Mouse (Mus musculus): Measurements from ENCODE around the gene Fignl1. TPM values are rescaled to one million over a fixed set of nuclear protein-coding genes. Genes with fewer than 3 reads are reported as not detected.

Gene Fignl1
- polyA plus RNA-seq, 1 experiment = 0.28 TPM

DNA sequence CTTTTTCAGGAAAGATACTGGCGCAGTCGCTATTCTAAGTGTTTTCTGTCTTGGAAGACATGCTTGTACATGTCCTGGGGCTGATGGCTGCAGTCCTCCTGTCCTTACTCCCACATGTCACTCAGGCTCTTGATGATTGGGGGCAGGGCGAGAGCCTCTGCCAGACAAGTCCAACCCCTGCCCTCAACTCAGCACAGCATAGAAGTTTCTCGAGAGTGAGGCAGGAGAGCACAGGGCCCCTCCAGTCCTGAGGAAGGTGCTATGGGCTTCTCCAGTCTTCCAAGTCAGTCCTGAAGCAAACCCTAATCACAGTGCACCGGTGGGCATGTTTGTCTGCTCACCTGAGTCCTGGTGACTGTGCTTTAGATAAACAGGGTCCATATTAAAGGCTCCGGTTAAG, 20.0 kb upstream of the Fignl1 start:
- no peak overlapping the region for H3K27ac ChIP-seq (ENCODE audit: insufficient read depth, low read depth, low read length)
- no peak for DNase-seq
- H3K4me3 ChIP-seq (ENCODE audit: insufficient read depth, low read depth, low read length) = no peak overlapping the region
- no peaks in the 10 kb centered on the region for H3K36me3 ChIP-seq (ENCODE audit: control insufficient read depth, insufficient read depth, low read length)
- 53% methylated on average over 6 of the region's 6 CpGs for WGBS
- TF ChIP-seq CTCF (conservative IDR thresholded peaks at IDR 0.05; ENCODE audit: insufficient read depth, insufficient read length, low read depth, low read length) = no peak
- no peak for TF ChIP-seq POLR2A (IDR thresholded peaks at IDR 0.05; ENCODE audit: low read depth, low read length)
- peaks cover 14% of the 10 kb centered on the region for H3K4me1 ChIP-seq (ENCODE audit: control insufficient read depth, insufficient read depth, low read length)
- H3K27me3 ChIP-seq (replicated peaks; ENCODE audit: control insufficient read depth, insufficient read depth, low read length) = no peaks in the 10 kb centered on the region

GRCm38 (mm10) chr11:11828251-11828650, 19.5 kb upstream of the Fignl1 start:
- Histone ChIP-seq H3K27me3 (replicated peaks; ENCODE audit: control insufficient read depth, insufficient read depth, low read length) (no peaks in the 10 kb centered on the region), H3K36me3 (ENCODE audit: control insufficient read depth, insufficient read depth, low read length) (no peaks in the 10 kb centered on the region), H3K4me1 (ENCODE audit: control insufficient read depth, insufficient read depth, low read length) (peaks cover 14% of the 10 kb centered on the region), H3K4me3 (ENCODE audit: insufficient read depth, low read depth, low read length) (no peak overlapping the region), H3K27ac (ENCODE audit: insufficient read depth, low read depth, low read length) (no peak overlapping the region)
- TF ChIP-seq POLR2A (IDR thresholded peaks at IDR 0.05; ENCODE audit: low read depth, low read length) (no peak), CTCF (conservative IDR thresholded peaks at IDR 0.05; ENCODE audit: insufficient read depth, insufficient read length, low read depth, low read length) (no peak)
- DNase-seq = no peak
- WGBS = 80% methylated on average over 5 of the region's 5 CpGs

DNA sequence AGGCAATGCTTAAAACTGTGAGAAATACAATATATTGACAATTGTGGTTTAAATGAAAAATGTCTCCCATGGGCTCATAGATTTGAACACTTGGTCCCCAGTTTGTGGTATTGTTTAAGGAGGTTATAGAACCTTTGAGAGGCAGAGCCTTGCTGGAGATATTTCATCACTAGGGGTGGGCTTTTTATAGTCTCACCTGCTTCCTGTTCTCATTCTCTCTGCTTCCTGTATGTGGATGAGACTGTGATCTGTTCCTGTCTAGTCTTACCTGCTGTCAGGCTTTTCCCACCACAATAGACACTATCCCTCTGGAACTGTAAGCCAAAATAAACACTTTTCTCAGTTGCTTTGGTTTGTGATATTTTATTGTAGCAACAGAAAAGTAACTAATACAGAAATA, 17.7 kb upstream of the Fignl1 start:
- Histone ChIP-seq H3K4me1 (ENCODE audit: control insufficient read depth, insufficient read depth, low read length) (0 out of 2 replicates have a peak, but pooled peaks cover 4% of the 10 kb centered on the region), H3K27ac (ENCODE audit: insufficient read depth, low read depth, low read length) (no peak overlapping the region), H3K27me3 (replicated peaks; ENCODE audit: control insufficient read depth, insufficient read depth, low read length) (no peaks in the 10 kb centered on the region), H3K4me3 (ENCODE audit: insufficient read depth, low read depth, low read length) (no peak overlapping the region), H3K36me3 (ENCODE audit: control insufficient read depth, insufficient read depth, low read length) (no peaks in the 10 kb centered on the region)
- no peak for DNase-seq
- TF ChIP-seq POLR2A (IDR thresholded peaks at IDR 0.05; ENCODE audit: low read depth, low read length) (no peak), CTCF (conservative IDR thresholded peaks at IDR 0.05; ENCODE audit: insufficient read depth, insufficient read length, low read depth, low read length) (no peak)

DNA sequence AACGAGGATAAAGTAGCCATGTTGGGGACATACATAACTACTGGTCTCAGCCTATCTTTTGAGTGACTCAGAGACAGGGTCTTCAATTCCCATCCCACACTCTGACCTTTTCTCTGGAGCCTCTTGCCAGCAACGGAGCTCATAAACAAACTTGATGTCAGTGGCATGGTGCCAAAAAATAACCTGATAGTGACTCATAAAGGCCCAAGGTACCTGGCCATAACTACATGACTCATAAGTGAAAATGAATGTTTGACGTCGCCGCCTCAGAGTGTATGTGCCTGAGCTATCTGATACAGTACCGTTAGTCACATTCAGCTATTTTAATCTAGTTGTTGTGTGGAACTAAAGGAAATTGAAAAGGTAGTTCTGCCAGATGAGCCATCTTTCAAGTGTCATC, 16.9 kb upstream of the Fignl1 start:
- WGBS = 65% methylated on average over 6 of the region's 6 CpGs
- Histone ChIP-seq H3K36me3 (ENCODE audit: control insufficient read depth, insufficient read depth, low read length) (no peaks in the 10 kb centered on the region), H3K4me3 (ENCODE audit: insufficient read depth, low read depth, low read length) (no peak overlapping the region), H3K27ac (ENCODE audit: insufficient read depth, low read depth, low read length) (no peak overlapping the region), H3K27me3 (replicated peaks; ENCODE audit: control insufficient read depth, insufficient read depth, low read length) (no peaks in the 10 kb centered on the region), H3K4me1 (ENCODE audit: control insufficient read depth, insufficient read depth, low read length) (no peaks in the 10 kb centered on the region)
- no peak for DNase-seq
- TF ChIP-seq POLR2A (IDR thresholded peaks at IDR 0.05; ENCODE audit: low read depth, low read length) (no peak), CTCF (conservative IDR thresholded peaks at IDR 0.05; ENCODE audit: insufficient read depth, insufficient read length, low read depth, low read length) (no peak)

- Histone ChIP-seq H3K4me1 (ENCODE audit: control insufficient read depth, insufficient read depth, low read length) (no peaks in the 10 kb centered on the region), H3K4me3 (ENCODE audit: insufficient read depth, low read depth, low read length) (no peak overlapping the region), H3K36me3 (ENCODE audit: control insufficient read depth, insufficient read depth, low read length) (no peaks in the 10 kb centered on the region), H3K27ac (ENCODE audit: insufficient read depth, low read depth, low read length) (no peak overlapping the region), H3K27me3 (replicated peaks; ENCODE audit: control insufficient read depth, insufficient read depth, low read length) (no peaks in the 10 kb centered on the region)
- 81% methylated on average over 3 of the region's 3 CpGs for WGBS
- TF ChIP-seq CTCF (conservative IDR thresholded peaks at IDR 0.05; ENCODE audit: insufficient read depth, insufficient read length, low read depth, low read length) (no peak), POLR2A (IDR thresholded peaks at IDR 0.05; ENCODE audit: low read depth, low read length) (no peak)
- no peak for DNase-seq
Observed at GRCm38 (mm10) chr11:11824970-11825635, 16.3 kb upstream of the Fignl1 start.

GRCm38 (mm10) chr11:11823980-11824911, 15.5 kb upstream of the Fignl1 start:
- Histone ChIP-seq H3K36me3 (ENCODE audit: control insufficient read depth, insufficient read depth, low read length) (no peaks in the 10 kb centered on the region), H3K4me1 (ENCODE audit: control insufficient read depth, insufficient read depth, low read length) (no peaks in the 10 kb centered on the region), H3K4me3 (ENCODE audit: insufficient read depth, low read depth, low read length) (no peak overlapping the region), H3K27ac (ENCODE audit: insufficient read depth, low read depth, low read length) (no peak overlapping the region), H3K27me3 (replicated peaks; ENCODE audit: control insufficient read depth, insufficient read depth, low read length) (no peaks in the 10 kb centered on the region)
- 79% methylated on average over 12 of the region's 12 CpGs for WGBS
- TF ChIP-seq POLR2A (IDR thresholded peaks at IDR 0.05; ENCODE audit: low read depth, low read length) (no peak), CTCF (conservative IDR thresholded peaks at IDR 0.05; ENCODE audit: insufficient read depth, insufficient read length, low read depth, low read length) (no peak)
- DNase-seq = no peak
